Mouse (Mus musculus): Measurements from ENCODE around the gene Cyb561d2. TPM values are rescaled to one million over a fixed set of nuclear protein-coding genes. Genes with fewer than 3 reads are reported as not detected.

Gene Cyb561d2
- polyA plus RNA-seq, 1 experiment from 2014 or later = 35.1 TPM

DNA sequence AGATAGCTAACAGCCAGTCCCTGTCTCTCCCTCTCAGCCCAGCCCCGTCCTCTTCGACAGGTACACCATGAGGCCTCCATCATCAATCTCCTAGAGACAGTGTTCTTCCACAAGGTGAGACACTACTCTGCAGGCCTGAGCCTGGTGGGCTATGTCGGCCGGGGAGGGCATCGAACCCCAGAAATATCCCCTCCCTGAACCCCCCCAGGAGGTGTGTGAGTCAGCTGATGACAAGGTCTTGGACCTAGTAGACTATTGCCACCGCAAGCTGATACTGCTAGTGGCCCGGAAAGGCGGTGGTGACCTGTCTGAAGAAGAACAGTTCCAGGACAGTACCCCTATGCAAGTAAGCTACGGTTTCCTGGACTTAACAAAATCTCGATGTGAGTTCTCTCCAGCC, 6.8 kb upstream of the Cyb561d2 start:
- Histone ChIP-seq H3K9ac (replicated peaks; ENCODE audit: low read length) (no peak overlapping the region), H3K27ac (replicated peaks; ENCODE audit: low read depth, low read length) (no peak overlapping the region), H3K4me2 (ENCODE audit: low read length) (no peak overlapping the region), H3K27me3 (ENCODE audit: control insufficient read depth, insufficient read depth, low read length) (peaks cover 30% of the 10 kb centered on the region), H3K4me3 (replicated peaks; ENCODE audit: low read depth, low read length) (no peak overlapping the region), H3K9me3 (ENCODE audit: control insufficient read depth, low read length) (no peaks in the 10 kb centered on the region), H3K36me3 (ENCODE audit: control insufficient read depth, insufficient read depth, low read length) (peaks cover 15% of the 10 kb centered on the region), H3K4me1 (ENCODE audit: control insufficient read depth, insufficient read depth, low read length) (peaks cover 23% of the 10 kb centered on the region)
- DNase-seq (no peak), ATAC-seq (ENCODE audit: low FRiP score, low TSS enrichment) (no peak)
- WGBS = 87% methylated on average over 10 of the region's 10 CpGs

DNA sequence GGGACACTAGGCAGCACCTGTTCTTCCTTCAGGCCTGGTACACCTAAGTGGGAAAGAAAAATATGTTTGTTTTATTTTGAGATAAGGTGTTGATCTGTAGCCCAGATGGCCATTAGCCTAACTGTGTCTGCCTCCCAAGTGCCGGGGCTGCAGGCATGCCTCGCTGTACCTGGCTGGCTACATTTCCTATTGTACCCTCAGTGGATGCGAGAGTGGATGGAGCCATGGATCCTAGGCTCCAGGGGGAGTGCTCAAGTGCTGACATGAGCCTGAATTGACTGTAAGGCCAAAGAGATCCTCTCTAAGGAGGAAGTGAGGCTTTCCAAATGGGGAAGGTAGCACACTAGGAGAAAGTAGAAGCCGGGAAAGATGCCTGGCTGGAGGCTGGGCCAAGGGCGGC, 6.0 kb upstream of the Cyb561d2 start:
- H3K27ac ChIP-seq (replicated peaks; ENCODE audit: low read depth, low read length) = no peak overlapping the region
- peaks cover 19% of the 10 kb centered on the region for H3K36me3 ChIP-seq (ENCODE audit: control insufficient read depth, insufficient read depth, low read length)
- H3K4me1 ChIP-seq (ENCODE audit: control insufficient read depth, insufficient read depth, low read length) = peaks cover 19% of the 10 kb centered on the region
- no peaks in the 10 kb centered on the region for H3K9me3 ChIP-seq (ENCODE audit: control insufficient read depth, low read length)
- H3K4me3 ChIP-seq (replicated peaks; ENCODE audit: low read depth, low read length) = no peak overlapping the region
- H3K27me3 ChIP-seq (ENCODE audit: control insufficient read depth, insufficient read depth, low read length) = peaks cover 30% of the 10 kb centered on the region
- H3K9ac ChIP-seq (replicated peaks; ENCODE audit: low read length) = no peak overlapping the region
- no peak overlapping the region for H3K4me2 ChIP-seq (ENCODE audit: low read length)
- WGBS = 77% methylated on average over 5 of the region's 5 CpGs
- ATAC-seq (ENCODE audit: low FRiP score, low TSS enrichment) = no peak
- DNase-seq = no peak

DNA sequence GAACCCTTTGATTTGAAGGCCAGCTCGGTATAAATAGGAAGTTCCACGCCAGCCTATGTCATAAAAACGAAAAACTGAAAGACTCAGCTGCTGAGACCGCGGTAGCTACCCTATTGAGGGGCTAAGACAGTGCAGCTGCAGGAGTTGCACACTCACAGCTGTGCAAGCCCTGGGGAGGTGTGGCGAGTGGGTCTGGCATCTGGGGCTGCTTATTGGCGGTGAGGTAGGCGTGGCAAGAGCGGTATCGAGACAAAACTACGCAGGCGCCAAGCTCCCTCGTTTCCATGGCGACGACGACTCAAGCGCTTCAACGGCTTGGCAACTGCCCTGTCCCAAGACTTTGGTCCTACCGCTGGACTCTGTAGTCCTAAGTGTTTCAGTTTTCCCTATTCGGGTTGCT, 5.0 kb upstream of the Cyb561d2 start, which contains the start of gene Zmynd10:
Gene Zmynd10, plus strand, starts transcription at position 273 of the 400 bp plus-strand sequence.
- Histone ChIP-seq H3K9ac (replicated peaks; ENCODE audit: low read length) (no peak within 1 kb of the TSS; the same call in 1 of the 2 replicates), H3K27ac (replicated peaks; ENCODE audit: low read depth, low read length) (peak within 1 kb of the TSS; percentile 14; the same call in 1 of the 2 replicates), H3K27me3 (ENCODE audit: control insufficient read depth, insufficient read depth, low read length) (peaks cover 20% of the 10 kb centered on the region), H3K9me3 (ENCODE audit: control insufficient read depth, low read length) (no peaks in the 10 kb centered on the region), H3K4me2 (ENCODE audit: low read length) (peak within 1 kb of the TSS; percentile 48), H3K36me3 (ENCODE audit: control insufficient read depth, insufficient read depth, low read length) (peaks cover 19% of the 10 kb centered on the region), H3K4me1 (ENCODE audit: control insufficient read depth, insufficient read depth, low read length) (peaks cover 26% of the 10 kb centered on the region), H3K4me3 (replicated peaks; ENCODE audit: low read depth, low read length) (peak within 1 kb of the TSS; percentile 19)
- peak; percentile 96 for DNase-seq
- 3% methylated on average over 20 of the region's 20 CpGs for WGBS
- ATAC-seq (ENCODE audit: low FRiP score, low TSS enrichment) = peak; percentile 70; the same call in 1 of the 2 replicates

DNA sequence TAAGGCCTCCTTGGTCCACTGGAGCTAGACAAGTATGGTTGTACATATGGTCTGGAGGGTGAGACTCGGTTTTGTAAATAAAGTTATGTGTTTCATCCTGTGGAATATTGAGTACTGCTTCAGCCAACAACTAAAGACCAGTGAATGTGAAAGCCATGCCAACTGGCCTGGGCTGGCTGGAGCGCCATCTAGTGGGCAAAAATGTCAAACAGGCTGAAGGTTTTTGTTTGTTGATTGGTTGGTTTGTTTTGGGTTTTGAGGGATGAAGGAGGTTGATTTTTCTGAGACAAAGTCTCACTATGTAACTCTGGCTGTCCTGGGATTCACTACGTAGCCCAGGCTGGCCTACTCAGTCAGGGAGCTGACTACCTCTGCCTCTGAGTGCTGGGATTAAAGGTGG, 3.6 kb upstream of the Cyb561d2 start:
- Histone ChIP-seq H3K27me3 (ENCODE audit: control insufficient read depth, insufficient read depth, low read length) (peaks cover 6% of the 10 kb centered on the region), H3K4me3 (replicated peaks; ENCODE audit: low read depth, low read length) (no peak overlapping the region), H3K36me3 (ENCODE audit: control insufficient read depth, insufficient read depth, low read length) (peaks cover 19% of the 10 kb centered on the region), H3K4me1 (ENCODE audit: control insufficient read depth, insufficient read depth, low read length) (peaks cover 25% of the 10 kb centered on the region), H3K4me2 (ENCODE audit: low read length) (no peak overlapping the region), H3K9me3 (ENCODE audit: control insufficient read depth, low read length) (no peaks in the 10 kb centered on the region), H3K9ac (replicated peaks; ENCODE audit: low read length) (no peak overlapping the region), H3K27ac (replicated peaks; ENCODE audit: low read depth, low read length) (no peak overlapping the region)
- 5% methylated on average over 3 of the region's 3 CpGs for WGBS
- DNase-seq (peak; percentile 88), ATAC-seq (ENCODE audit: low FRiP score, low TSS enrichment) (no peak)

DNA sequence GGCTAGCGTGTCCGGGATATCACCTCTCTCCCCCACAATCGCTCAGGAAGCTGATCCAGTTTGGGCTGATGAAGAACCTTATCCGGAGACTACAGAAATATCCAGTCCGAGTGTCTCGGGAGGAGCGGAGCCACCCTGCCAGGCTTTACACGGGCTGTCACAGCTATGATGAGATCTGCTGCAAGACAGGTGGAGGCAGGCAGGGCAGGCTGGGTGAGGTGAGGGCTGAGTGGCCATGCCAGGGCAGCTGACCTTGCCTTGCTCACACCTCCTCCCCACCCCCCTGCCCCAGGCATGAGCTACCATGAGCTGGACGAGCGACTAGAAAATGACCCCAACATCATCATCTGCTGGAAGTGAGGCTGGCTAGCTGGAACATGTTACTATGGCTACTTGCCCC, 3.2 kb upstream of the Cyb561d2 start:
- DNase-seq (no peak), ATAC-seq (ENCODE audit: low FRiP score, low TSS enrichment) (no peak)
- WGBS = 88% methylated on average over 10 of the region's 10 CpGs
- Histone ChIP-seq H3K9me3 (ENCODE audit: control insufficient read depth, low read length) (no peaks in the 10 kb centered on the region), H3K27me3 (ENCODE audit: control insufficient read depth, insufficient read depth, low read length) (peaks cover 2% of the 10 kb centered on the region), H3K9ac (replicated peaks; ENCODE audit: low read length) (no peak overlapping the region), H3K27ac (replicated peaks; ENCODE audit: low read depth, low read length) (no peak overlapping the region), H3K4me1 (ENCODE audit: control insufficient read depth, insufficient read depth, low read length) (peaks cover 25% of the 10 kb centered on the region), H3K4me2 (ENCODE audit: low read length) (no peak overlapping the region), H3K4me3 (replicated peaks; ENCODE audit: low read depth, low read length) (no peak overlapping the region), H3K36me3 (ENCODE audit: control insufficient read depth, insufficient read depth, low read length) (peaks cover 19% of the 10 kb centered on the region)

DNA sequence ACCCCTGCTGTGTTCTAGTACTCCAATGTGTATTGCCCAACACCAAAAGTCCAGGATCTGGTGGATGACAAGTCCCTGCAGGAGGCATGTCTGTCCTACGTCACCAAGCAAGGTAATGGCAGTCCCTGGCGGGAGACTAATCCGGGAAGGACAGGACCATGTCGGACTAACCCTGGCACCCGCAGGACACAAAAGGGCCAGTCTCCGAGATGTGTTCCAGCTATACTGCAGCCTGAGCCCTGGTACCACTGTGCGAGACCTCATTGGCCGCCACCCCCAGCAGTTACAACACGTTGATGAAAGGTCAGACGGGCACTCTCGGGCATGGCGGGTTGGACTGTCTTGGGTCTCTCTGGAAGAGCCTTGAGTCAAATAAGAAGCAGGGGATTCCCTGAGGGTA, 2.7 kb upstream of the Cyb561d2 start:
- Histone ChIP-seq H3K9ac (replicated peaks; ENCODE audit: low read length) (no peak overlapping the region), H3K27me3 (ENCODE audit: control insufficient read depth, insufficient read depth, low read length) (no peaks in the 10 kb centered on the region), H3K4me1 (ENCODE audit: control insufficient read depth, insufficient read depth, low read length) (peaks cover 25% of the 10 kb centered on the region), H3K4me3 (replicated peaks; ENCODE audit: low read depth, low read length) (no peak overlapping the region), H3K4me2 (ENCODE audit: low read length) (no peak overlapping the region), H3K36me3 (ENCODE audit: control insufficient read depth, insufficient read depth, low read length) (peaks cover 24% of the 10 kb centered on the region), H3K27ac (replicated peaks; ENCODE audit: low read depth, low read length) (no peak overlapping the region), H3K9me3 (ENCODE audit: control insufficient read depth, low read length) (no peaks in the 10 kb centered on the region)
- WGBS = 92% methylated on average over 12 of the region's 12 CpGs
- DNase-seq (no peak), ATAC-seq (ENCODE audit: low FRiP score, low TSS enrichment) (no peak)

DNA sequence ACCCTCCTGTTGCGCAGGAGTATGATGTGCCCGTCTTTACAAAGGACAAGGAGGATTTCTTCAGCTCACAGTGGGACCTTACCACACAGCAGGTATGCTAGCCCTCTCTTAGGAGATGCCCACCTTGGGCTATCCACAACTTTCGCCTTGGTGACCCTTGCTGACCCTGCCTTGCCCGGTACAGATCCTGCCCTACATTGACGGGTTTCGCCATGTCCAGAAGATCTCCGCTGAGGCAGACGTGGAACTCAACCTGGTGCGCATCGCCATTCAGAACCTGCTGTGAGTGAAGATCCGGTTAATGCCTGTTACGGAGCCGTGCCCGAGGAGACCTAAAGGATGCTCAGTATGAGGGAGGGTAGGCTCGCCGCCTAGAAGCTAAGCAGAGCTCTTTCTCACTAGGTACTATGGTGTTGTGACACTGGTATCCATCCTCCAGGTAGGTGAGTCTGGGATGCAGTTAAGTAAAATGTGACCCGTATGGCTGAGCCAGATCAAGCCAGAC, 2.3 kb upstream of the Cyb561d2 start:
- no peak for ATAC-seq (ENCODE audit: low FRiP score, low TSS enrichment)
- no peaks in the 10 kb centered on the region for H3K27me3 ChIP-seq (ENCODE audit: control insufficient read depth, insufficient read depth, low read length)
- DNase-seq = no peak
- no peaks in the 10 kb centered on the region for H3K9me3 ChIP-seq (ENCODE audit: control insufficient read depth, low read length)
- no peak overlapping the region for H3K9ac ChIP-seq (replicated peaks; ENCODE audit: low read length)
- H3K4me1 ChIP-seq (ENCODE audit: control insufficient read depth, insufficient read depth, low read length) = peaks cover 25% of the 10 kb centered on the region
- 95% methylated on average over 17 of the region's 17 CpGs for WGBS
- no peak overlapping the region for H3K4me2 ChIP-seq (ENCODE audit: low read length)
- H3K36me3 ChIP-seq (ENCODE audit: control insufficient read depth, insufficient read depth, low read length) = peaks cover 28% of the 10 kb centered on the region
- no peak overlapping the region for H3K27ac ChIP-seq (replicated peaks; ENCODE audit: low read depth, low read length)
- no peak overlapping the region for H3K4me3 ChIP-seq (replicated peaks; ENCODE audit: low read depth, low read length)

DNA sequence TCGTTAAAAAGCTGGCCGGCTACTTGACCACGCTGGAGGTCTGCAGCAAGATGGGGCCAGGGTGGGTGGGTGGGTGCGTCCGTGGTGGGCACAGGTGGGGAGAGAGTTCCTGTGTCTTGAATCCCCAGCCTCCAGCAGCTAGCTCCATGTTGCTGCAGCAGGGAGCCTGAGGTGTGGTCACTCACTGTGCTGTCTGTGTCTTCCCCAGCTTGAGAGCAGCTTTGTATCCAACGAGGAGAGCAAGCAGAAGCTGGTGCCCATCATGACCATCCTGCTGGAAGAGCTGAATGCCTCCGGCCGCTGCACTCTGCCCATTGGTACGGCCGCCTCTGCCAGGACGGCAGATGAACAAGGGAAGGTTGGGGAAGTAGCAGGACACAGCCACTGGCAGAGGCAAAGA, 1.3 kb upstream of the Cyb561d2 start:
- no peak for DNase-seq
- no peak overlapping the region for H3K4me2 ChIP-seq (ENCODE audit: low read length)
- H3K36me3 ChIP-seq (ENCODE audit: control insufficient read depth, insufficient read depth, low read length) = peaks cover 38% of the 10 kb centered on the region
- no peak for ATAC-seq (ENCODE audit: low FRiP score, low TSS enrichment)
- no peak overlapping the region for H3K9ac ChIP-seq (replicated peaks; ENCODE audit: low read length)
- H3K9me3 ChIP-seq (ENCODE audit: control insufficient read depth, low read length) = no peaks in the 10 kb centered on the region
- H3K27ac ChIP-seq (replicated peaks; ENCODE audit: low read depth, low read length) = no peak overlapping the region
- WGBS = 87% methylated on average over 11 of the region's 11 CpGs
- H3K4me1 ChIP-seq (ENCODE audit: control insufficient read depth, insufficient read depth, low read length) = peaks cover 25% of the 10 kb centered on the region
- H3K27me3 ChIP-seq (ENCODE audit: control insufficient read depth, insufficient read depth, low read length) = no peaks in the 10 kb centered on the region
- H3K4me3 ChIP-seq (replicated peaks; ENCODE audit: low read depth, low read length) = no peak overlapping the region

DNA sequence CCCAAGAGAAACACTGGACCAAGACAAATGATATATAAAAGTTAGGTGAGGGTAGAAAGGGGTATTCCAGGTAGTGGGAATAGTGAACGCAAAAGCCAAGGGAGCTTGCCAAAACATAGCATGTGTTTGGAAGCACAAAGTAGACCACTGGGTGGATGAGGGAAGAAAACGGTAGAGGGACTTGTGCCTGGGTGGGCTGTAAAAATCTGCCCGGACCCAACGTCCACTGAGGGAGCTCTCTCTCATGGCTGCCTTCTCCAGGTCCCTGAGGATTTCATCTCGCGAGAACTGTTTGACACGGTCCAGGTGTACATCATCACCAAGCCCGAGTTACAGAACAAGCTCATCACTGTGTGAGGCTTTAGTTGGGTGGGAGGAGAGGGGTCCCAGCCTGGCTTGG, 728 bp upstream of the Cyb561d2 start:
- 50% methylated on average over 8 of the region's 8 CpGs for WGBS
- Histone ChIP-seq H3K4me3 (replicated peaks; ENCODE audit: low read depth, low read length) (peak overlapping the region; percentile 63), H3K4me2 (ENCODE audit: low read length) (peak overlapping the region; percentile 92), H3K27ac (replicated peaks; ENCODE audit: low read depth, low read length) (no peak overlapping the region), H3K9me3 (ENCODE audit: control insufficient read depth, low read length) (no peaks in the 10 kb centered on the region), H3K36me3 (ENCODE audit: control insufficient read depth, insufficient read depth, low read length) (peaks cover 44% of the 10 kb centered on the region), H3K4me1 (ENCODE audit: control insufficient read depth, insufficient read depth, low read length) (peaks cover 25% of the 10 kb centered on the region), H3K27me3 (ENCODE audit: control insufficient read depth, insufficient read depth, low read length) (no peaks in the 10 kb centered on the region), H3K9ac (replicated peaks; ENCODE audit: low read length) (no peak overlapping the region)
- no peak for ATAC-seq (ENCODE audit: low FRiP score, low TSS enrichment)
- no peak for DNase-seq

Data from midbrain, embryonic 14.5 days (tissue).